Mouse (Mus musculus) neural tube, embryonic 13.5 days (tissue): ENCODE results near the gene Kcna5. TPM values are rescaled to one million over a fixed set of nuclear protein-coding genes. Genes with fewer than 3 reads are reported as not detected.

Experiments used
- ATAC-seq: fragments of 200-750 bp; cut with Nextera tagmentation; 2 replicates; pipeline ENCODE4 v1.8.0; 2017; ENCODE audit warnings: low read depth, mild to moderate bottlenecking, moderate TSS enrichment, moderate library complexity
- H3K27ac ChIP-seq: fragments of 300-500 bp; sonication (generic); replicated peaks from 2 replicates; pipeline ENCODE4 v1.5.1; 2015; ENCODE audit warnings: moderate library complexity, mild to moderate bottlenecking, inconsistent platforms
- H3K27me3 ChIP-seq: fragments of 300-500 bp; sonication (generic); 2 replicates; pipeline ENCODE4 v1.6.1; 2015; ENCODE audit warnings: mild to moderate bottlenecking, inconsistent platforms
- H3K36me3 ChIP-seq: fragments of 300-500 bp; sonication (generic); 2 replicates; pipeline ENCODE4 v1.6.1; 2015; ENCODE audit warnings: mild to moderate bottlenecking, inconsistent platforms
- H3K4me1 ChIP-seq: fragments of 300-500 bp; sonication (generic); replicated peaks from 2 replicates; pipeline ENCODE4 v1.6.1; 2015; ENCODE audit warnings: inconsistent platforms
- H3K4me2 ChIP-seq: fragments of 300-500 bp; sonication (generic); 2 replicates; pipeline ENCODE4 v1.6.1; 2015; ENCODE audit warnings: inconsistent platforms, mild to moderate bottlenecking, moderate library complexity
- H3K4me3 ChIP-seq: fragments of 300-500 bp; sonication (generic); 2 replicates; pipeline ENCODE4 v1.5.1; 2015; ENCODE audit warnings: mild to moderate bottlenecking, inconsistent platforms
- H3K9ac ChIP-seq: fragments of 300-500 bp; sonication (generic); 2 replicates; pipeline ENCODE4 v1.6.1; 2015; ENCODE audit warnings: moderate library complexity, mild to moderate bottlenecking, inconsistent platforms
- H3K9me3 ChIP-seq: fragments of 300-500 bp; sonication (generic); 2 replicates; pipeline ENCODE4 v1.6.1; 2016; ENCODE audit warnings: inconsistent platforms
- WGBS: fragments of 180-500 bp; shearing (Covaris S2); methylation state at CpG from one replicate; pipeline ENCODE4 v1.1.7; 2015; 5-methylcytosine and 5-hydroxymethylcytosine counted together
- polyA plus RNA-seq: library from polyadenylated mRNA; unstranded; fragments of >200 nt; fragmentation: Nextera tagmentation; extraction: Ambion mirVana; gene quantifications from 2 replicates; pipeline ENCODE4 v1.2.1, GENCODE M21; 2015

The Kcna5 gene
- polyA plus RNA-seq, 1 experiment from 2014 or later: 1.9 TPM

- Histone ChIP-seq H3K4me2 (peak overlapping the region; percentile 52), H3K27me3 (peaks cover 26% of the 10 kb centered on the region), H3K4me1 (peaks cover 18% of the 10 kb centered on the region), H3K4me3 (peak overlapping the region; percentile 26), H3K27ac (peak overlapping the region; percentile 42; the same call in 1 of the 2 replicates), H3K36me3 (no peaks in the 10 kb centered on the region), H3K9me3 (no peaks in the 10 kb centered on the region), H3K9ac (peak overlapping the region; percentile 42)
- WGBS: 11% methylated on average over 31 of the region's 31 CpGs
- peak; percentile 51 for ATAC-seq
Observed at GRCm38 (mm10) chr6:126534531-126535207, 543 bp downstream of the Kcna5 start.

- no peak overlapping the region for H3K4me2 ChIP-seq
- no peak for ATAC-seq
- 47% methylated on average over 4 of the region's 4 CpGs for WGBS
Observed at GRCm38 (mm10) chr6:126531306-126531705, 3.9 kb downstream of the Kcna5 start.

GRCm38 (mm10) chr6:126530019-126530418 is 5.2 kb downstream of the Kcna5 start:
- H3K36me3 ChIP-seq: no peaks in the 10 kb centered on the region
- no peak for ATAC-seq

More at GRCm38 (mm10) chr6:126531306-126531705, 3.9 kb downstream of the Kcna5 start:
- Histone ChIP-seq H3K4me1 (peaks cover 18% of the 10 kb centered on the region), H3K9me3 (no peaks in the 10 kb centered on the region), H3K27me3 (peaks cover 21% of the 10 kb centered on the region), H3K9ac (no peak overlapping the region), H3K36me3 (no peaks in the 10 kb centered on the region), H3K27ac (no peak overlapping the region), H3K4me3 (no peak overlapping the region)

GRCm38 (mm10) chr6:126514720-126515119 is 20.5 kb downstream of the Kcna5 start:
- no peaks in the 10 kb centered on the region for H3K36me3 ChIP-seq
- peaks cover 25% of the 10 kb centered on the region for H3K4me1 ChIP-seq
- H3K27me3 ChIP-seq: no peaks in the 10 kb centered on the region
- ATAC-seq: peak; percentile 83
- H3K27ac ChIP-seq: peak overlapping the region; percentile 61
- peak overlapping the region; percentile 31 for H3K4me2 ChIP-seq
- no peak overlapping the region for H3K9ac ChIP-seq
- H3K4me3 ChIP-seq: no peak overlapping the region
- WGBS: 23% methylated on average over 10 of the region's 10 CpGs
- no peaks in the 10 kb centered on the region for H3K9me3 ChIP-seq

More at GRCm38 (mm10) chr6:126530019-126530418, 5.2 kb downstream of the Kcna5 start:
- Histone ChIP-seq H3K9ac (no peak overlapping the region), H3K27me3 (peaks cover 20% of the 10 kb centered on the region), H3K27ac (no peak overlapping the region), H3K4me3 (no peak overlapping the region), H3K4me2 (no peak overlapping the region), H3K9me3 (no peaks in the 10 kb centered on the region), H3K4me1 (peaks cover 11% of the 10 kb centered on the region)
- 81% methylated on average over 3 of the region's 3 CpGs for WGBS

- 0 out of 2 replicates have a peak overlapping the region, but pooled peaks have one; percentile 61 for H3K27ac ChIP-seq
Observed at GRCm38 (mm10) chr6:126513714-126514248, 21.4 kb downstream of the Kcna5 start.

DNA sequence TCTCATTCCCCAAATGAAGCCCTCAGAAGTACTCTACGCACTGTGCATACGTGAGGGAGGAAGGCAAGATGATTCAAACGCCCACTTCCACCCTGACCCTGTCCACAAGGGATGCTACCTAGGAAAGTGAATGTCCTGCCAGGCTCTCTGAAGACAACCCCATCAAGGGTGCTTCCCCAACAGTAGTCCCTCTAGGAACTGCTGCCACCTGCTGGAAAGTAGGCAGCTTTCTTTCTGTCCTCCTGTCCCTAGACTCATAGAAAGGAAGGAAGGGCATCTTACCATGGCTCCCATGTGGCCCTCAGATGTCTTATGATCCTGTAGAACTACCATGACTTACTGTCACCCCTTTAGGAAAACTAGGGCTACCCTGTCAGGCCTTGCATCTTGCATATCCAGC is 22.1 kb downstream of the Kcna5 start:
- Histone ChIP-seq H3K4me1 (peaks cover 25% of the 10 kb centered on the region), H3K27me3 (no peaks in the 10 kb centered on the region), H3K36me3 (no peaks in the 10 kb centered on the region), H3K4me2 (no peak overlapping the region), H3K27ac (no peak overlapping the region), H3K4me3 (no peak overlapping the region), H3K9me3 (no peaks in the 10 kb centered on the region), H3K9ac (no peak overlapping the region)
- WGBS: 87% methylated on average over 3 of the region's 3 CpGs
- no peak; the same call in 1 of the 2 replicates for ATAC-seq

More at GRCm38 (mm10) chr6:126513714-126514248, 21.4 kb downstream of the Kcna5 start:
- peaks cover 25% of the 10 kb centered on the region for H3K4me1 ChIP-seq
- no peaks in the 10 kb centered on the region for H3K9me3 ChIP-seq
- H3K4me2 ChIP-seq: no peak overlapping the region
- no peak for ATAC-seq
- 94% methylated on average over 3 of the region's 3 CpGs for WGBS
- H3K9ac ChIP-seq: no peak overlapping the region
- H3K27me3 ChIP-seq: no peaks in the 10 kb centered on the region
- no peaks in the 10 kb centered on the region for H3K36me3 ChIP-seq
- no peak overlapping the region for H3K4me3 ChIP-seq

GRCm38 (mm10) chr6:126508671-126509070 is 26.5 kb downstream of the Kcna5 start:
- Histone ChIP-seq H3K36me3 (no peaks in the 10 kb centered on the region), H3K9ac (no peak overlapping the region), H3K4me2 (no peak overlapping the region), H3K27me3 (no peaks in the 10 kb centered on the region), H3K9me3 (no peaks in the 10 kb centered on the region), H3K4me1 (0 out of 2 replicates have a peak, but pooled peaks cover under 1% of the 10 kb centered on the region), H3K27ac (no peak overlapping the region), H3K4me3 (no peak overlapping the region)
- 70% methylated on average over 6 of the region's 6 CpGs for WGBS
- no peak for ATAC-seq

DNA sequence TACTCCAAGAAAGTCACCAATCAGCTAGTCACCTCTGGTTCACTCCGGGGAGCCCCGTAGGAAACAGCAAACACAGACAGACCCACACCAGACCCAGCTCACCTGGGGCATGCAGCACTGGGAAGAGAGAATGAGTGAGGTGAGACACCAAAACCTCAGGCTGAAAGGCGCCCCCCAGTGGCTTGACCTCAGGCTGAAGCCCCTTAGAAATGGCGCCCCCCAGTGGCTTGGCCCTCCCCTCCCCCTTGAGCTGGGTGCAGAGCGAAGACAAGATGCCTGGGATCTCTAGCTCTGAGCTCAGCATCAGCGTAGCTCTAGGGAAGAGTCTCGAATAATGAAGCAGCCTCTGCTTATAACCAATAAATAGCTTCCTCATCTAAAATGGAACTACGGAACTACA is 31.3 kb downstream of the Kcna5 start:
- Histone ChIP-seq H3K9me3 (0 out of 2 replicates have a peak, but pooled peaks cover 4% of the 10 kb centered on the region), H3K4me1 (no peaks in the 10 kb centered on the region), H3K9ac (no peak overlapping the region), H3K4me2 (no peak overlapping the region), H3K27me3 (0 out of 2 replicates have a peak, but pooled peaks cover 4% of the 10 kb centered on the region), H3K36me3 (no peaks in the 10 kb centered on the region), H3K4me3 (no peak overlapping the region), H3K27ac (no peak overlapping the region)
- 74% methylated on average over 8 of the region's 8 CpGs for WGBS
- ATAC-seq: no peak

- H3K36me3 ChIP-seq: no peaks in the 10 kb centered on the region
Observed at GRCm38 (mm10) chr6:126502691-126503301, 32.4 kb downstream of the Kcna5 start.

DNA sequence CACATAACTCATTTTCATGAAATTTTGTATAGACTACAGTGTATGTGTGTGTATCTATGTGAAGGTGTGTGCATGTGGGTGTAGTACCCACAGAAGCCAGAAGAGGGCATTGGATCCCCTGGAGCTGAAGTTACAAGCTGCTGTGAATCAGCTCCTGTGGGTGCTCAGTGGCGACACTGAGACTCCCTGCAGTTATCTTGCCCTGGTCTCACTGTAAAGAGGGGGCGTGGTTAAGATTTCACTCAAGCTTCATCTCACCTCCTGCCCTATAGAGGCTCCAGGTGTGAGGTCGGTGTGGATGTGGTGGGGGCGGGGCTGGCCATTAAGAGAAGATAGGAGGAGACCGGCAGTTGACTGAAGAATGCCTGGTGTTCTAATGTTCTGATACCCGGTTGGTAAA is 34.2 kb downstream of the Kcna5 start:
- WGBS: 89% methylated on average over 6 of the region's 6 CpGs
- H3K4me3 ChIP-seq: no peak overlapping the region
- H3K9me3 ChIP-seq: 0 out of 2 replicates have a peak, but pooled peaks cover 4% of the 10 kb centered on the region
- H3K36me3 ChIP-seq: no peaks in the 10 kb centered on the region
- 0 out of 2 replicates have a peak, but pooled peaks cover 6% of the 10 kb centered on the region for H3K4me1 ChIP-seq
- no peak overlapping the region for H3K27ac ChIP-seq
- no peak overlapping the region for H3K9ac ChIP-seq
- no peak overlapping the region for H3K4me2 ChIP-seq
- 0 out of 2 replicates have a peak, but pooled peaks cover 4% of the 10 kb centered on the region for H3K27me3 ChIP-seq
- no peak for ATAC-seq

More at GRCm38 (mm10) chr6:126502691-126503301, 32.4 kb downstream of the Kcna5 start:
- Histone ChIP-seq H3K9me3 (0 out of 2 replicates have a peak, but pooled peaks cover 4% of the 10 kb centered on the region), H3K4me2 (no peak overlapping the region), H3K4me3 (no peak overlapping the region), H3K27me3 (0 out of 2 replicates have a peak, but pooled peaks cover 4% of the 10 kb centered on the region), H3K9ac (no peak overlapping the region), H3K4me1 (no peaks in the 10 kb centered on the region), H3K27ac (no peak overlapping the region)
- 46% methylated on average over 9 of the region's 9 CpGs for WGBS
- ATAC-seq: no peak

DNA sequence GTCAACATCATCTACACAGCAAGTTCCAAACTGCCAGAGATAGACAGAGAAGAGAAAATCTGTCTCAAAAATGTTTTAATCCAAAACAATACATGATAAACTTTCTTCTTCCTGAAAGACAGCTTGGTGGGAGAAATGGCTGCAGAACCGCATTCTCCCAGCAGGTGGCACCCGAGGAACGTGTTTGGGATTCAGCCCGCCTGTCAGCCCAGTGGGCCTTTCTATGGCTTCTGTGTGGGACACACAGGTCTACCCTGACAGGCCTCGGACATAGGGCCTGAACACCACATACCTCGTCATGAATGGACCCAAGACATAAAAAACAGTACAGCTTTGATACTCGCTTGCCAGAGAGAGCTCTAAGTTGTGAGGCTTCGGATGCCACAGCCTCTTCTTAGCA is 35.1 kb downstream of the Kcna5 start:
- 0 out of 2 replicates have a peak, but pooled peaks cover 6% of the 10 kb centered on the region for H3K4me1 ChIP-seq
- 0 out of 2 replicates have a peak, but pooled peaks cover 4% of the 10 kb centered on the region for H3K27me3 ChIP-seq
- ATAC-seq: peak; percentile 73
- H3K9me3 ChIP-seq: 0 out of 2 replicates have a peak, but pooled peaks cover 4% of the 10 kb centered on the region
- WGBS: 20% methylated on average over 8 of the region's 8 CpGs
- no peak overlapping the region for H3K27ac ChIP-seq
- H3K36me3 ChIP-seq: no peaks in the 10 kb centered on the region
- no peak overlapping the region for H3K4me2 ChIP-seq
- no peak overlapping the region for H3K4me3 ChIP-seq
- H3K9ac ChIP-seq: no peak overlapping the region

DNA sequence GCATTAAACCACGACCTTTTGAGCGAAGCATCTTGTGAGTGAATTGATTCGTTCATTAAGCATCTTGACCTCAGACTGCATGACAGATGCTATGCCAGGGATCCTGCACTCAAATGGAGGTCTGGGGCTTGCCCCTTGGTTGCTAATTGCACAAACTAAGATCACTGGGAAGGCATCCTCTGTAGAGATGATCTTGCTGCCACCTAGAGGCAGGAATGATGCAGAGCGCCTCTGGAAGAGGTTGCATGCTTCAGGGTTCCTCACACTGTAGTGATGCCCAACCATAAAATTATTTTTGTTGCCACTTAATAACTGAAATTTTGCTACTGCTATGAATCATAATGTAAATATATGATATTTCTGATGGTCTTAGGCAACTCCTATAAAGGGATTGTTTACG is 37.3 kb downstream of the Kcna5 start:
- 0 out of 2 replicates have a peak, but pooled peaks cover 4% of the 10 kb centered on the region for H3K27me3 ChIP-seq
- no peak overlapping the region for H3K4me2 ChIP-seq
- H3K27ac ChIP-seq: no peak overlapping the region
- 0 out of 2 replicates have a peak, but pooled peaks cover 4% of the 10 kb centered on the region for H3K9me3 ChIP-seq
- no peak overlapping the region for H3K9ac ChIP-seq
- no peak for ATAC-seq
- WGBS: 61% methylated on average over 5 of the region's 5 CpGs
- no peaks in the 10 kb centered on the region for H3K36me3 ChIP-seq
- H3K4me1 ChIP-seq: 0 out of 2 replicates have a peak, but pooled peaks cover 6% of the 10 kb centered on the region
- H3K4me3 ChIP-seq: no peak overlapping the region
